Mouse (Mus musculus): Measurements from ENCODE around the gene Trnt1. TPM values are rescaled to one million over a fixed set of nuclear protein-coding genes. Genes with fewer than 3 reads are reported as not detected.

Gene Trnt1
- polyA plus RNA-seq, 1 experiment from 2014 or later, result 62.9 TPM

DNA sequence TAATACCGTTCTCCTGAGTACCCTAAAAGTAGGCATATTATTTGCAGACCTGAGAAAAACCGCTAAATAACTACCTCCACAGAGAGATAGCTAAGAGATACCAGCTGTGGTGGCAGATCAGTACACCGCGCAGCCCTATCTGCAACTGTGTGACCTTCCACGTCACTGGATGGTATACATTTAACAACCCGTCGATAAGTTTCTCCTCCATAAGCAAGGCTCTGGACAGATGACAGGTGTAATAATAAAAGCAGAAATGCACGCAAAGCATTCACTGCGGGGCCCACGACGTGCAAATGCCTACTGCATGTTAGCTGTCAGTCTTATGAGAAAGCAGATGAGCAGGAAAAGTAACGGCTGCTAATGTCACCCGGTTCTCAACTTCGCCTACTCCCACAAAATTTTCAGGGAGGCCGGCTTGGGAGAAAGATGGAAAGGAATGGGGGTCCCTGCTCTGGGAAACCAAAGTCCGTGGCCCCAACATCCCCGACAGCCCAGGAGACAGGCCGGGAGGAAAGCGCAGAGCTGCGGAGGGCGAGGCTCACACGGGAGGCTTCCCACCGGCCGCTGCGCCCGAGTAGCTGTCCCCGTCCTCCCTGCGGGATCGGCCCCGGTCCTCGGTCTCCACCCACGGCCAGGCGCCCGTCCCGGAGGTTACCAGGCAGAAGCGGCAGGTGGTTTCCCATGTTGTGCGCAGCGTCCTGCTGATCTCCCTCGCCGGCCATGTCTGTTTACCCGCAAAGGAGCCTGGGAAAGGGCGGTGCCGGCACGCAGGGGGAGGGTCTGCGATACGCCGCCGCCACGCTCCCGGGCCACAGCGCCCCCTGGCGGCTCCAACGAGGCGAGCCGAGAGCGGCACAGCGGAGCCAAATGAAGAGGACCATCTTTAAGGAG lies 30.7 kb downstream of the Trnt1 start, which contains the start of gene Crbn:
TSS of gene Crbn (minus strand) at position 745 of the 894 bp plus-strand sequence.
- peak within 1 kb of the TSS; percentile 93 for H3K4me2 ChIP-seq (ENCODE audit: low read depth, low read length)
- H3K27ac ChIP-seq (ENCODE audit: low read depth, low read length), result no peak within 1 kb of the TSS
- H3K27me3 ChIP-seq (ENCODE audit: control insufficient read depth, insufficient read depth, low read length), result no peaks in the 10 kb centered on the region
- H3K36me3 ChIP-seq (ENCODE audit: control insufficient read depth, insufficient read depth, low read length), result peaks cover 5% of the 10 kb centered on the region; the same call in 1 of the 2 replicates
- peaks cover 6% of the 10 kb centered on the region for H3K4me1 ChIP-seq (ENCODE audit: control insufficient read depth, insufficient read depth, low read length)
- H3K9me3 ChIP-seq (ENCODE audit: control insufficient read depth, low read length), result no peaks in the 10 kb centered on the region
- H3K4me3 ChIP-seq (ENCODE audit: low read depth, low read length), result peak within 1 kb of the TSS; percentile 71
- peak within 1 kb of the TSS; percentile 72 for H3K9ac ChIP-seq (replicated peaks; ENCODE audit: low read depth, low read length)
- ATAC-seq (ENCODE audit: low read depth), result peak; percentile 96
- WGBS, result 2% methylated on average over 57 of the region's 57 CpGs

GRCm38 (mm10) chr6:106800227-106800557 lies 31.3 kb downstream of the Trnt1 start:
- Histone ChIP-seq H3K9me3 (ENCODE audit: control insufficient read depth, low read length) (no peaks in the 10 kb centered on the region), H3K36me3 (ENCODE audit: control insufficient read depth, insufficient read depth, low read length) (no peaks in the 10 kb centered on the region), H3K4me1 (ENCODE audit: control insufficient read depth, insufficient read depth, low read length) (peaks cover 6% of the 10 kb centered on the region), H3K27me3 (ENCODE audit: control insufficient read depth, insufficient read depth, low read length) (no peaks in the 10 kb centered on the region), H3K9ac (replicated peaks; ENCODE audit: low read depth, low read length) (no peak overlapping the region; the same call in 1 of the 2 replicates), H3K27ac (ENCODE audit: low read depth, low read length) (no peak overlapping the region), H3K4me3 (ENCODE audit: low read depth, low read length) (peak overlapping the region; percentile 71), H3K4me2 (ENCODE audit: low read depth, low read length) (peak overlapping the region; percentile 93)
- no peak for ATAC-seq (ENCODE audit: low read depth)
- WGBS, result 59% methylated on average over 5 of the region's 5 CpGs

DNA sequence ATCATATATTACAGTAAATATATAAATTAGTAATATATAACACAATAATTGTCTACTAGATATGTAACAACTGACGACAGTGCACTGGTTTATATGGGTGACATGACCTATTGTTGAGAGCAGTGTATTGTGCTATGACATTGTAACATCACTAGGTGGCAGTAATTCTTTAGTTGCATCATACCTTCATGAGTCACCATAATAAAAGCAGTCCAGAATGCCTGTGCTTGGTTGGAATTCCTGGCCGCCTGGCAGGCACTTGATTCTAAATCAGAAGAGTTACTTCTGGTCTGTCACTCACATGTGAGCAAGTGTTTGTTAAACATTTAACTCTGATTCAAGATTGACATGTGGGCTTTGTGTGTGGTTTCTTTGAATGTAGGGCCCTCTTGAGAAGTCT lies 36.0 kb downstream of the Trnt1 start:
- H3K9ac ChIP-seq (replicated peaks; ENCODE audit: low read depth, low read length), result no peak overlapping the region
- ATAC-seq (ENCODE audit: low read depth), result peak; percentile 32; the same call in 1 of the 2 replicates
- H3K27me3 ChIP-seq (ENCODE audit: control insufficient read depth, insufficient read depth, low read length), result no peaks in the 10 kb centered on the region
- no peak overlapping the region for H3K4me2 ChIP-seq (ENCODE audit: low read depth, low read length)
- H3K27ac ChIP-seq (ENCODE audit: low read depth, low read length), result no peak overlapping the region
- no peaks in the 10 kb centered on the region for H3K4me1 ChIP-seq (ENCODE audit: control insufficient read depth, insufficient read depth, low read length)
- H3K4me3 ChIP-seq (ENCODE audit: low read depth, low read length), result no peak overlapping the region
- no peaks in the 10 kb centered on the region for H3K9me3 ChIP-seq (ENCODE audit: control insufficient read depth, low read length)
- WGBS, result 22% methylated on average over 2 of the region's 2 CpGs
- no peaks in the 10 kb centered on the region for H3K36me3 ChIP-seq (ENCODE audit: control insufficient read depth, insufficient read depth, low read length)

GRCm38 (mm10) chr6:106809161-106809560 lies 40.2 kb downstream of the Trnt1 start:
- Histone ChIP-seq H3K27me3 (ENCODE audit: control insufficient read depth, insufficient read depth, low read length) (no peaks in the 10 kb centered on the region), H3K27ac (ENCODE audit: low read depth, low read length) (no peak overlapping the region), H3K9ac (replicated peaks; ENCODE audit: low read depth, low read length) (no peak overlapping the region), H3K36me3 (ENCODE audit: control insufficient read depth, insufficient read depth, low read length) (no peaks in the 10 kb centered on the region), H3K4me2 (ENCODE audit: low read depth, low read length) (no peak overlapping the region), H3K9me3 (ENCODE audit: control insufficient read depth, low read length) (no peaks in the 10 kb centered on the region), H3K4me3 (ENCODE audit: low read depth, low read length) (no peak overlapping the region), H3K4me1 (ENCODE audit: control insufficient read depth, insufficient read depth, low read length) (no peaks in the 10 kb centered on the region)
- ATAC-seq (ENCODE audit: low read depth), result no peak
- WGBS, result 57% methylated on average over 2 of the region's 2 CpGs

DNA sequence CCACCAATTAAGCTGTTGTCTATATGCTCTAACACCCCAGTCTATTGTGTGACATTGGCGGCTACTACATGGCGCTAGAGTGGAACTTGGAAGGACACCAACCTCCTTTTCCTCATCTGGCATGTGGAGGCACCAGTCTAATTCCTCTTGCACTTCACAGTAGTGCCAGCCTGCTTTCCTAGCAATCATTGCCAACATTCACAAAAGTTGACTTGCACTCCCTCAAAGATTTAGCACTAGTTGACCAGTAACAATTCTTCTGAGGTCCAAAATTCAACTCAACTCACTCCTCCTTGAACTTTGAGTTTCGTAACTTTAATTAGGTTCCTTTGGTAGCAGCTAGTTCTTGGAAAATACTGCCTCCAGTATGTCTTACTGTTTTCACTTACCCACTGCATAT lies 41.8 kb downstream of the Trnt1 start:
- WGBS, result 90% methylated on average over 3 of the region's 3 CpGs
- H3K9me3 ChIP-seq (ENCODE audit: control insufficient read depth, low read length), result no peaks in the 10 kb centered on the region
- H3K36me3 ChIP-seq (ENCODE audit: control insufficient read depth, insufficient read depth, low read length), result no peaks in the 10 kb centered on the region
- ATAC-seq (ENCODE audit: low read depth), result no peak
- no peak overlapping the region for H3K4me3 ChIP-seq (ENCODE audit: low read depth, low read length)
- no peaks in the 10 kb centered on the region for H3K4me1 ChIP-seq (ENCODE audit: control insufficient read depth, insufficient read depth, low read length)
- H3K27me3 ChIP-seq (ENCODE audit: control insufficient read depth, insufficient read depth, low read length), result no peaks in the 10 kb centered on the region
- H3K9ac ChIP-seq (replicated peaks; ENCODE audit: low read depth, low read length), result no peak overlapping the region
- no peak overlapping the region for H3K4me2 ChIP-seq (ENCODE audit: low read depth, low read length)
- H3K27ac ChIP-seq (ENCODE audit: low read depth, low read length), result no peak overlapping the region

DNA sequence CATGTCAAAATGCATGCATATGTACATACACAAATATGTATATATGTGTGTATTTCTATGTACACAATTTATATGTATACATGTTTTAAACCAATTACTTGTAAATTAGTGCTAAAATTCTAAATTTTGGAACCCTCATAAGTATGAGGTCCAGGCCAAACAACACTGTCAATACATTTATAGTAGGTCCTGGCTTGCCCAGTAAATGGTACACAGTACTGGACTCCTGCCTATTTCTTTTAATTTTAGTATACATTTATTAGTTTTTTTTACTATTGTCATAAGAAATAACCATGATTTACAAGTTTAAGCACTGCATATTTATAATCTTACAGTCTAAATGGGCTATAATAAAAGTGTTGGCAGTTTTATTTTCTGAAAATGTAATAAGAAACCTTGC lies 50.3 kb downstream of the Trnt1 start:
- Histone ChIP-seq H3K4me1 (ENCODE audit: control insufficient read depth, insufficient read depth, low read length) (no peaks in the 10 kb centered on the region), H3K4me3 (ENCODE audit: low read depth, low read length) (no peak overlapping the region), H3K4me2 (ENCODE audit: low read depth, low read length) (no peak overlapping the region), H3K27me3 (ENCODE audit: control insufficient read depth, insufficient read depth, low read length) (no peaks in the 10 kb centered on the region), H3K9me3 (ENCODE audit: control insufficient read depth, low read length) (no peaks in the 10 kb centered on the region), H3K27ac (ENCODE audit: low read depth, low read length) (no peak overlapping the region), H3K9ac (replicated peaks; ENCODE audit: low read depth, low read length) (no peak overlapping the region), H3K36me3 (ENCODE audit: control insufficient read depth, insufficient read depth, low read length) (no peaks in the 10 kb centered on the region)
- ATAC-seq (ENCODE audit: low read depth), result no peak

DNA sequence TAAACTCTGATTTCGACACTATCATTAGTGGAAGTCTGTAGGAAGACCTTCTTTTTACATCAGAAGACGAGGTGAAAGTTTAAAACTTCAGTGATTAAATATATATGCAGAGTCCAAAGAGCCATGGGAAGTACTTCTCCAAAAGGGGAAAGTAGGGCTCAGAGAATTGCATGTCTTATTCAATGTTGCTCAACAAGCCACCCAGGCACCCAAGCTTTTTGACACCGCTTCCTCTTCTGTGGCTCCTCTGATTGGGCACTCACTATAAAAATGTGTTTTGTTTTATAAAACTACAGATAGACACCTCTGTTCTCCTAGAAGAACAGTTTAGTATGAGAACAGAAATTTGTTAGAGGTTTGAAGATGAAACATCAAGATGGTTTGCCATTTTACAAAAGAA lies 51.0 kb downstream of the Trnt1 start:
- Histone ChIP-seq H3K4me2 (ENCODE audit: low read depth, low read length) (no peak overlapping the region), H3K27me3 (ENCODE audit: control insufficient read depth, insufficient read depth, low read length) (no peaks in the 10 kb centered on the region), H3K36me3 (ENCODE audit: control insufficient read depth, insufficient read depth, low read length) (no peaks in the 10 kb centered on the region), H3K27ac (ENCODE audit: low read depth, low read length) (no peak overlapping the region), H3K4me1 (ENCODE audit: control insufficient read depth, insufficient read depth, low read length) (no peaks in the 10 kb centered on the region), H3K9ac (replicated peaks; ENCODE audit: low read depth, low read length) (no peak overlapping the region), H3K9me3 (ENCODE audit: control insufficient read depth, low read length) (no peaks in the 10 kb centered on the region), H3K4me3 (ENCODE audit: low read depth, low read length) (no peak overlapping the region)
- WGBS, result 83% methylated on average over 3 of the region's 3 CpGs
- ATAC-seq (ENCODE audit: low read depth), result no peak

GRCm38 (mm10) chr6:106820566-106820965 lies 51.6 kb downstream of the Trnt1 start:
- no peak for ATAC-seq (ENCODE audit: low read depth)
- no peak overlapping the region for H3K4me3 ChIP-seq (ENCODE audit: low read depth, low read length)
- H3K27me3 ChIP-seq (ENCODE audit: control insufficient read depth, insufficient read depth, low read length), result no peaks in the 10 kb centered on the region
- H3K4me2 ChIP-seq (ENCODE audit: low read depth, low read length), result no peak overlapping the region
- H3K9ac ChIP-seq (replicated peaks; ENCODE audit: low read depth, low read length), result no peak overlapping the region
- no peaks in the 10 kb centered on the region for H3K9me3 ChIP-seq (ENCODE audit: control insufficient read depth, low read length)
- no peaks in the 10 kb centered on the region for H3K4me1 ChIP-seq (ENCODE audit: control insufficient read depth, insufficient read depth, low read length)
- H3K27ac ChIP-seq (ENCODE audit: low read depth, low read length), result no peak overlapping the region
- H3K36me3 ChIP-seq (ENCODE audit: control insufficient read depth, insufficient read depth, low read length), result no peaks in the 10 kb centered on the region

- ATAC-seq (ENCODE audit: low read depth), result peak; percentile 73; the same call in 1 of the 2 replicates
- no peaks in the 10 kb centered on the region for H3K27me3 ChIP-seq (ENCODE audit: control insufficient read depth, insufficient read depth, low read length)
- no peak overlapping the region for H3K4me2 ChIP-seq (ENCODE audit: low read depth, low read length)
- no peak overlapping the region for H3K27ac ChIP-seq (ENCODE audit: low read depth, low read length)
- H3K9me3 ChIP-seq (ENCODE audit: control insufficient read depth, low read length), result no peaks in the 10 kb centered on the region
- no peaks in the 10 kb centered on the region for H3K4me1 ChIP-seq (ENCODE audit: control insufficient read depth, insufficient read depth, low read length)
- H3K36me3 ChIP-seq (ENCODE audit: control insufficient read depth, insufficient read depth, low read length), result no peaks in the 10 kb centered on the region
- 69% methylated on average over 1 of the region's 1 CpGs for WGBS
- no peak overlapping the region for H3K9ac ChIP-seq (replicated peaks; ENCODE audit: low read depth, low read length)
- no peak overlapping the region for H3K4me3 ChIP-seq (ENCODE audit: low read depth, low read length)
Observed at GRCm38 (mm10) chr6:106822329-106822728, 53.4 kb downstream of the Trnt1 start.

All from neural tube, embryonic 14.5 days (tissue).